Mouse (Mus musculus) olfactory bulb, adult 2 months (tissue): ENCODE measurements around the gene Foxp1. TPM values are rescaled to one million over a fixed set of nuclear protein-coding genes. Genes with fewer than 3 reads are reported as not detected.

Source experiments
- H3K27ac ChIP-seq: fragments of 200-500 bp; 2 replicates; pipeline ENCODE4 v1.5.1; 2012; ENCODE audit warnings: low read depth, low read length; ENCODE audit not compliant: insufficient read depth
- H3K4me1 ChIP-seq: fragments of 200-500 bp; 2 replicates; pipeline ENCODE4 v1.6.1; 2012; ENCODE audit warnings: low read length; ENCODE audit not compliant: control insufficient read depth, insufficient read depth
- H3K4me3 ChIP-seq: fragments of 200-500 bp; 2 replicates; pipeline ENCODE4 v1.5.1; 2012; ENCODE audit warnings: mild to moderate bottlenecking, low read depth, low read length, moderate library complexity; ENCODE audit not compliant: insufficient read depth
- CTCF ChIP-seq: fragments of 200-500 bp; IDR thresholded peaks from 2 replicates; pipeline ENCODE4 v1.5.1; 2012; ENCODE audit warnings: low read depth, mild to moderate bottlenecking, low read length, moderate library complexity; ENCODE audit not compliant: insufficient read depth
- POLR2A ChIP-seq: fragments of 200-500 bp; IDR thresholded peaks from 2 replicates; pipeline ENCODE4 v1.6.1; 2012; ENCODE audit warnings: mild to moderate bottlenecking, low read depth, low read length, moderate library complexity; ENCODE audit not compliant: insufficient read depth
- WGBS: fragments of 180-500 bp; shearing (Covaris S2); methylation state at CpG from one replicate; pipeline ENCODE4 v1.1.7; 2018; 5-methylcytosine and 5-hydroxymethylcytosine counted together
- polyA plus RNA-seq: library from polyadenylated mRNA; stranded (reverse); fragments of >200 nt; gene quantifications from 2 replicates; pipeline ENCODE4 v1.2.4, GENCODE M21; 2012; ENCODE audit warnings: low replicate concordance; ENCODE audit not compliant: missing spikeins, insufficient read depth, insufficient read length

Foxp1 gene
- polyA plus RNA-seq, 1 experiment = not detected

- TF ChIP-seq CTCF (no peak), POLR2A (no peak)
- Histone ChIP-seq H3K4me1 (peaks cover 18% of the 10 kb centered on the region), H3K27ac (no peak overlapping the region), H3K4me3 (no peak overlapping the region)
- 15% methylated on average over 9 of the region's 9 CpGs for WGBS
Measured at GRCm38 (mm10) chr6:99439878-99440361, 82.6 kb downstream of the Foxp1 start.

GRCm38 (mm10) chr6:99439214-99439877, 83.2 kb downstream of the Foxp1 start:
- WGBS = 50% methylated on average over 9 of the region's 9 CpGs
- Histone ChIP-seq H3K27ac (no peak overlapping the region), H3K4me1 (peaks cover 18% of the 10 kb centered on the region), H3K4me3 (no peak overlapping the region)
- TF ChIP-seq POLR2A (no peak), CTCF (no peak)

GRCm38 (mm10) chr6:99436371-99436770, 86.2 kb downstream of the Foxp1 start:
- 93% methylated on average over 6 of the region's 6 CpGs for WGBS
- peaks cover 17% of the 10 kb centered on the region for H3K4me1 ChIP-seq
- no peak for TF ChIP-seq POLR2A
- no peak for TF ChIP-seq CTCF
- no peak overlapping the region for H3K4me3 ChIP-seq
- no peak overlapping the region for H3K27ac ChIP-seq

GRCm38 (mm10) chr6:99435140-99435539, 87.4 kb downstream of the Foxp1 start:
- no peak overlapping the region for H3K4me3 ChIP-seq
- TF ChIP-seq POLR2A (no peak), CTCF (no peak)
- no peak overlapping the region for H3K27ac ChIP-seq
- 93% methylated on average over 10 of the region's 10 CpGs for WGBS
- H3K4me1 ChIP-seq = peaks cover 10% of the 10 kb centered on the region

GRCm38 (mm10) chr6:99433006-99433405, 89.5 kb downstream of the Foxp1 start:
- 92% methylated on average over 9 of the region's 9 CpGs for WGBS
- no peak for TF ChIP-seq CTCF
- no peak for TF ChIP-seq POLR2A
- Histone ChIP-seq H3K4me3 (no peak overlapping the region), H3K27ac (no peak overlapping the region), H3K4me1 (no peaks in the 10 kb centered on the region)

GRCm38 (mm10) chr6:99431941-99432340, 90.6 kb downstream of the Foxp1 start:
- H3K27ac ChIP-seq = no peak overlapping the region
- no peaks in the 10 kb centered on the region for H3K4me1 ChIP-seq
- WGBS = 80% methylated on average over 4 of the region's 4 CpGs
- no peak for TF ChIP-seq CTCF
- TF ChIP-seq POLR2A = no peak
- no peak overlapping the region for H3K4me3 ChIP-seq

- WGBS = 92% methylated on average over 14 of the region's 14 CpGs
- TF ChIP-seq POLR2A (no peak), CTCF (no peak)
- H3K27ac ChIP-seq = no peak overlapping the region
- H3K4me1 ChIP-seq = no peaks in the 10 kb centered on the region
- H3K4me3 ChIP-seq = no peak overlapping the region
Measured at GRCm38 (mm10) chr6:99430560-99430959, 92.0 kb downstream of the Foxp1 start.

- H3K27ac ChIP-seq = no peak overlapping the region
- no peak overlapping the region for H3K4me3 ChIP-seq
- H3K4me1 ChIP-seq = no peaks in the 10 kb centered on the region
- TF ChIP-seq POLR2A = no peak
- TF ChIP-seq CTCF = no peak
- WGBS = 95% methylated on average over 16 of the region's 16 CpGs
Measured at GRCm38 (mm10) chr6:99429378-99430131, 93.0 kb downstream of the Foxp1 start.

GRCm38 (mm10) chr6:99428961-99429360, 93.6 kb downstream of the Foxp1 start:
- no peaks in the 10 kb centered on the region for H3K4me1 ChIP-seq
- 94% methylated on average over 2 of the region's 2 CpGs for WGBS
- H3K27ac ChIP-seq = no peak overlapping the region
- no peak for TF ChIP-seq CTCF
- TF ChIP-seq POLR2A = no peak
- no peak overlapping the region for H3K4me3 ChIP-seq
